Mouse (Mus musculus) bone marrow, adult 2 months (tissue): ENCODE measurements around the gene Sgk1.

ENCODE experiments used
- CTCF ChIP-seq: fragments of 200-500 bp; IDR thresholded peaks from 2 replicates; pipeline ENCODE4 v1.5.1; 2011; ENCODE audit warnings: low read length, control low read depth; ENCODE audit not compliant: control insufficient read depth, insufficient read depth
- POLR2A ChIP-seq: fragments of 200-500 bp; IDR thresholded peaks from 2 replicates; pipeline ENCODE4 v1.6.1; 2011; ENCODE audit warnings: low read depth, mild to moderate bottlenecking, control low read depth, low read length, borderline replicate concordance; ENCODE audit not compliant: control insufficient read depth

- TF ChIP-seq POLR2A, result no peak
- no peak for TF ChIP-seq CTCF
These were observed 34.8 kb upstream of the Sgk1 start for GRCm38 (mm10) chr10:21847026-21847820.
